Mouse (Mus musculus): ENCODE data around the gene Rgs8. TPM values are rescaled to one million over a fixed set of nuclear protein-coding genes. Genes with fewer than 3 reads are reported as not detected.

The Rgs8 gene
- total RNA-seq, 2 experiments from 2014 or later, result 37.6 to 39.6 TPM

DNA sequence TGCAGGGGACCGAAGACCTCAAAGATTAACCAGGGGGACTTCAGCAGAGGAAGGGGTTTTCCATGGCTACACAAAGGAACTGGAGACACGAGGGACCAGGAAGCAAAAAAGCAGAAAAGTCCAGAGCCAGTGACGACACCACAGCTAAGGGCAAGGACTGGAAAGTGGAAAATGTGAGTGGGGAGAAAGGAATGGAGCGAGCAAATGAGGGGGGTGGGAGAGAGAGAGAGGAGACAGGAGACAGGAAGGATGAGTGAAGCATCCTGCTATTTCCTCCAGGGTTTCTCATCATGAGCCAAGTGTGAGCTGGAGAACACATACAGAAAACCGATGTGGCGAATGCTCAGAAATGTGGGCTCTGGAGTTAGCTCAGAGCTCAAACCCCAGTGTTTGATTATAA is 83.3 kb downstream of the Rgs8 start:
- DNase-seq (ENCODE audit: low spot score in 2 of 2), result no peak
- intact Hi-C loops (cut with DNase I), result no loop called here

DNA sequence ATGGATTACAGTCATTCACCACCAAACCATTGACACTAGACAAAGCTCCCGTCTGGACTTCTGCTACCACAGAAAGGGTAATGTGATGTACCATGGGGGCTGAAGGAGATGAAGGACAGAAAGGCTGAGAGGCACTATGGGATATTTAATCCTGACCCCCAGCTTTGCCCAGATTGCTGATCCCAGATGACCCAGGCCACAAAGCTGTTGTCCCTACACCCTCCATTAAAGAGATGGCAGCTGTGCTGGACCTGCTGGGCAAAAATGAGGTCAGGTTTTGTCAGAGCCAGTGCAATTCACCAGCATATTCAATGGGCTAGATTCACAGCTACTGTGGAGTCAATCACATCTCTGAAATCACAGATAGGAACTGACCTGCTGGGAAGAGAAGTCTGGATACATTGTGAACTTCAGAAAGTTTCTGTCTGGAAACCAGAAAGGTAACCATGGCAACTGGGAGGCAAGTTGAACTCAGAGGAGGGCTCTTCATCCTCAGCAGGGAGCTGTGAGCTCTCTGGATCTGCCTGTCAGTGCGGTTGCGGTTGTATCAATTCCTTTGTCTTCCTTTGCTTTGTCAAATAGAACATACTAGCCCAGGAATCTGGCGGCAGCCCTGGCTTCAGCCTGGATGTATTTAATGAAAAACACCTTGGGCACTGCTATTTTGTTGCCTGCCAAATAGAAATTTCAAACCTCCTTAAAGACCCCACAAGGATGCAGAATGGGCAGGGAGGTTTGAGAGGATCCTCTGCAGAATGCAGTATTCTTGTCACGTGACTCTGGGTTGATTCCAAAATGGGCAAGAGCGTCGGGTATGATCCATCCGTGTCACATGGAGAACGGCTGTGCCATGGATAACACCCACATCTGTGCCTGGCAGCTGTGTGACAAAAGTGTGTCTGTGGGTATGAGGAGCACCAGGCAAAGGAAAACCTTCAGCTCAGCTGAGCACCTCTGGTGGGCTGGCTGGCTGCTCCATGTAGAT is 84.6 kb downstream of the Rgs8 start:
- intact Hi-C loops (cut with DNase I), result no loop called here
- DNase-seq (ENCODE audit: low spot score in 2 of 2), result no peak

- no peak for DNase-seq (ENCODE audit: low spot score in 2 of 2)
- intact Hi-C loops (cut with DNase I), result loop anchor here (5.0 kb wide), 1 partner anchor 62 kb away; no protein-coding TSS in a partner anchor
Observed at GRCm38 (mm10) chr1:153739437-153740015, 86.7 kb downstream of the Rgs8 start.

DNA sequence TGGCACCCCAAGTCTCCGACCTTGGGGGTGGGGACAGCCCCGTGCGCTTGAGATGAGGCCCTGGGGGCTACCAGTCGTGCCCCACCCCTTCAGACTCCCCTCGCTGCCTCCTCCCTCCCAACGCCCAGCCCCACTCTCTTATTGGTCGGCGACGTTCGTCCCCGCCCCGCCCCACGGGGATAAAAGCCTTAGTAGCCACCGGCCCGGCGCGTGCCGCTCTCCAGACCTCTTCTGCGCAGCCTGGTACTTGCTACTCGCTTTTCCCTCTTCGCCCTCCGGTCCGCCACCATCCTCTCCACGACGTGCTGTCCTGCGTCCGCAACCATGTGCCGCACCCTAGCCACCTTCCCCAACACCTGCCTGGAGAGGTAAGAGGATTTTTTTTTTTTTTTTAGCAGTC is 87.3 kb downstream of the Rgs8 start, which contains the start of gene Rgs16:
Rgs16 (plus strand) TSS at position 205 of the 400 bp plus-strand sequence.
- intact Hi-C loops (cut with DNase I), result loop anchor here (5.0 kb wide), 1 partner anchor 63 kb away; no protein-coding TSS in a partner anchor
- peak in 1 of 2 experiments; percentile 61 for DNase-seq (ENCODE audit: low spot score in 2 of 2)

DNA sequence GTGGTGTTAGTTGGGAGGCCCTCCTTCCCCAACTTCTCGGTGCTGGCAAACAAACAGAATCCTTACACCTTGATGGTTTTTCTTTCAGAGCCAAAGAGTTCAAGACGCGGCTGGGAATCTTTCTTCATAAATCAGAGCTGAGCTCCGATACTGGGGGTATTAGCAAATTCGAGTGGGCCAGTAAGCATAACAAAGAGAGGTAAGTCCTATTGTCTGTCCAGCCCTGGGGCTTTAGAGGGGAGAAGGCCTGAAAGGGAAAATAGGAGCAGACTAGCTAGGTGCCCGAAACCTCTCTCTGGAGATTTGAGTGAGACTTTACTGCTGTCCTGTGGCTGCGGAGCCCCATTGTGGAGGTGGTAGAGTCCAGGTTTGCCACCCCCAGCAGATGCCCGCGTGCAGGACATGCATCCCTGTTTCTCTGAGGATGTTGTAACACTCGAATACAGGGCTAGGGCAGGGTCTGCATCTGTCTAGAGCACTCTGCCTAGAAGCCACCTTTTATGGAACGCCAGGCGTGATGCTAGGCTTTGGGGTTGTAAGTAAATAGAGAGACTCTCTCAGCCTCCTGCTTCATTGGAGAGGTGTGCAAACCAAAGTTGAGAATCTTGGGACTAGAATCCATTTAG is 88.1 kb downstream of the Rgs8 start:
- DNase-seq (ENCODE audit: low spot score in 2 of 2), result no peak
- intact Hi-C loops (cut with DNase I), result loop anchor here (5.0 kb wide), 1 partner anchor 64 kb away; no protein-coding TSS in a partner anchor

GRCm38 (mm10) chr1:153741551-153742316 is 88.9 kb downstream of the Rgs8 start:
- DNase-seq (ENCODE audit: low spot score in 2 of 2), result no peak
- intact Hi-C loops (cut with DNase I), result loop anchor here (1.0 to 5.0 kb wide), 2 partner anchors 64 to 182 kb away; no protein-coding TSS in a partner anchor

DNA sequence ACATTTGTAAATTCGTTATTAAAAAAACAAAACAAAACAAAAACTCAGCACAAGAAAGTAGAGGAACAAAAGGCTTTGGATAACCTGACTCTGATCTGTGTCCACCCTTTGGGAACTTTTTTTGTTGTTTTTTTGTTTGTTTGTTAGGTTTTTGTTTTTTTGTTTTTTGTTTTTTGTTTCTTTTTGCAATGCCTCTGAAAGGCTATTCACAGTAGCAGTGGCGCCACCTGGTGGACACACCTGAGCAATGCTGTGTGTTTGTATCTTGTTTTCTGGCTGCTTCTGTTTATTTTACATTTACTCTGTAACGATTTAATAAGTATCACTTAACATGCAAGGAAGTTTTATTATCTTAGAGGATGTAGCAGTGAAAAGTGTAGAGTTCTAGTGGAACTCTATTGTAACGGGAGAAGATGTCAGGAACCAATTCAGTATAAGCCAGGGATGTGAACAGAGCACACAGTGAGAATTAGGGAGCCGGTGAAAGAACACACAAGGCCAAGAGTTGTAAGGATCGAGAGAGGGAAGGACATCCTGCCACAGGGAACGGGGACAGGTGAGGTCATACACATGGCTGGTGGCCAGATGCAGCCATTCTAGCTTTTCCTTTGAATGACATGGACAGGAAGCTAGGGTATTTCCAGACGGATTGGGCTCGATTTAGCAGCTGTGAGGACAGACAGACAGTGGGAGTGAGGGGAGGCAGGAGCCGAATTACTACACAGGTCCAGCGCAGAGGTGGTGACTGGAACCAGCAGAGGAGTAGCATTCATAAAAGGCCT is 89.7 kb downstream of the Rgs8 start:
- intact Hi-C loops (cut with DNase I), result loop anchor here (1.0 to 5.0 kb wide), 2 partner anchors 65 to 183 kb away; no protein-coding TSS in a partner anchor
- peak; percentile 83 to 87 for DNase-seq (ENCODE audit: low spot score in 2 of 2)

DNA sequence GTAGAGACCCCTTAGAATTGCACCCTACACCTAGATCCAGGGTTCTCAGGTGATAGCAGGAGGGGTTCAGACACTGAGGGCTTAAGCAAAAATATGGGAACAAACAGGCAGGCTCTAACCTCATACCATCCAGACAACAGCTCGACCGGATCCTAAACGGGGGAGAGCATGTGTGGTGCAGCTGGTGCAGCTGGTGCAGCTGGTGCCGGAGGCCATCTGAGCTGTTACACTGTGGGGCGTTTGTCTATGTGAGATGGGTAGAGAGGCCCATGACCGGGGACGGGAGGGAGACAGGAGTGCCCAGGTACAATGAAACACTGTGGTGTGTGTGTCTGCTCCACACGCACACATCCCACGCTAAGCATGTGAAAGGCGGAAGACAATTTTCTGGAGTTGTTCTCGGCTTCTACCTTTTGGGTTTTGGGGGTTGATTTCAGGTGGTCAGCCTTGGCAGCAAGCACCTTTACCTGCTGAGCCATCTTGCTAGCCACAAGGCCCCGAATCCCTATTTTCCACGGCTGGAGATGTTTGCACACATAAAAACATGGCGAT is 93.4 kb downstream of the Rgs8 start:
- no peak for DNase-seq (ENCODE audit: low spot score in 2 of 2)
- intact Hi-C loops (cut with DNase I), result loop anchor here (1.0 to 5.0 kb wide), 3 partner anchors 61 to 436 kb away; no protein-coding TSS in a partner anchor

GRCm38 (mm10) chr1:153746728-153747127 is 93.9 kb downstream of the Rgs8 start:
- intact Hi-C loops (cut with DNase I), result loop anchor here (1.0 to 5.0 kb wide), 3 partner anchors 61 to 436 kb away; no protein-coding TSS in a partner anchor
- DNase-seq (ENCODE audit: low spot score in 2 of 2), result peak; percentile 65 to 83

DNA sequence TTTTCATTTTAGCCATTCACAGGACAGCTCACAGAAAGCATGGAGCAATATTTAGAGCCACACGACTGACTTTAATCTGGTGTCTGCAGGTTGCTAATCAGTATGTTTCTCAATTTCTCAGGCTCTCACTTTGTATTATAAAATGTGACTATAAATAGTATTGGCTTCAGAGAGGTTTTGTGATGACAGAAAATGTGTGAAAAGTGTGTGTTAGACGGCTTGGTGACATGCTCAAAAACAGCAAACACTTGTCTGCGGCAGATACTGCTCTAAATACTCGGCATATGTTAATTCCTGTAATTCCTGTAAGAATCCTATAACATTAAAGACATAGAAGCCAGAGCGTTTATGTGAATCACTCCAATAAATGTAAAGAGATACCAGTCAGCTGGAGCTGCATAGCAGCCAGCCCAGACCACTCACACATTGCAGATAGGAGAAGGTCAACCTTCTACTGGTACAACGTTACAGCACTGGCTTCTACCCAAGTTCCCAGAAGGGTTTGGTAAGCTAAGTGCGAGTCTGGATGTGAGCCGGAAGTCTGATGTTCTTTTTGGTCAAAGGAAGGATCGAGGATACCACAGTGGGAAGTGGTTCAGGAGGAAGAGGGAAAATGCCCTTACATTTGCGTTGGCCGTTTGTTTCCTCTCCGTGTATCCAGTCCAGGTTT is 95.2 kb downstream of the Rgs8 start:
- no peak for DNase-seq (ENCODE audit: low spot score in 2 of 2)
- intact Hi-C loops (cut with DNase I), result loop anchor here (5.0 kb wide), 2 partner anchors 59 to 434 kb away; no protein-coding TSS in a partner anchor

DNA sequence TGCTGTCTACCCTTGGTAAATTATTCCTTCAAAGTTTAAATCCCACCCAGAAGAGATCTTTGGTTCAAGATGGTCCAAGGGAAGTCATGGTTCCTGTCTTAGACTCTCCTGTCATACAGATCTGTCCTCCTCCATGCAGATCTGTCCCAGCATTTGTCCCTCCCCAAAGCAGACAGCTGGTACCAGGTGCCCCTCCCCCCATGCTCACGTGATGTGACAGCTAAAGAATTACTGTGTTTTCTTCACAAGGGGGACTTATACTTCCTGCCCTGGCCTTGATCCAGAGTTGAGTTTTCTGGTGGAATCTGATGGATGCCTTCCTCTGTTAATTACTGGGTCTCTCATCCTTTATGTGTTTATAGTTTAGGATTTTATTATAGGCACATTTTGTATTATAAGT is 95.7 kb downstream of the Rgs8 start:
- DNase-seq (ENCODE audit: low spot score in 2 of 2), result no peak
- intact Hi-C loops (cut with DNase I), result loop anchor here (5.0 kb wide), 2 partner anchors 59 to 434 kb away; no protein-coding TSS in a partner anchor

DNA sequence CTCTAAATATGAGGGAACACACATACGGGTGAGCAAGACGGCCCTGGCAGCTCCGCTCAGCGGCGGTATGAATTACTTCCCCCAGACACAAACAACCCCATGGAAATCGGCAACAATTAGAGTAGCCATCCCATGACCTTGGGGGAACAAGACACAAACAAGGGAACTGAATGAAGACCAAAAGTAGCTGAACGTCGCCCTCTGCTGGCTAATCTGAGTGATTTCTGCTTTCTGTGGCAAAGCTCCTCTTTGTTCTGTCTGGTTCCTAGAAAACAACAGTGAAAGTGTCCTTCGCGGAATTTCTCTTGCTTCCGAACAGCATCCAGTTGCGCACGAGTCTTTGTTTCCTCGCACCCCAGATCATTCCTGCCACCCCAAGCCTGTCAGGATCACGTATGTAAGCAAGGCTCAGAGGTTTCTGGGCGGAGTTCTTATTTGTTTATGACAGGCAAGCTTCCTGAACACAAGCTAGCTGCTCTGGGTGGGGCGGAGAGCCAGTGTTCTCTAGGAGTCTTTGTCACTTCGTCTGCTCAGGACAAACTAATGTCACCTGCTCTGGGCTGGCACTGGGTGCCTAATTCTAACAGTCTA is 96.5 kb downstream of the Rgs8 start, which contains the start of gene Rnasel:
Rnasel (plus strand) TSS at position 216 of the 591 bp plus-strand sequence.
- DNase-seq (ENCODE audit: low spot score in 2 of 2), result peak; percentile 60 to 65

More for the DNA sequence above, 96.5 kb downstream of the Rgs8 start, which contains the start of gene Rnasel:
- intact Hi-C loops (cut with DNase I), result loop anchor here (5.0 kb wide), 2 partner anchors 58 to 433 kb away; no protein-coding TSS in a partner anchor

Other genes with a start within 250 kb of the Rgs8 start
- 1 to 10 TPM; 2.0 TPM for gene Shcbp1l, start 227.9 kb upstream of the Rgs8 start, total RNA-seq (2021)
- gene Dhx9, start 165.4 kb upstream of the Rgs8 start, total RNA-seq (2021), result 100 to 1,000 TPM; 105 to 107 TPM
- gene Npl, start 103.0 kb upstream of the Rgs8 start, total RNA-seq (2021), result 1 to 10 TPM; 6.0 to 8.1 TPM
- gene Rgs16, start 87.3 kb downstream of the Rgs8 start, total RNA-seq (2021), result 1 to 10 TPM; 6.6 to 6.8 TPM
- gene Rnasel, start 96.4 kb downstream of the Rgs8 start, total RNA-seq (2021), result 1 to 10 TPM; 7.6 to 8.3 TPM
- 1 to 10 TPM in 1 of 2 experiments, under 1 TPM in 1; 0.92 to 1.2 TPM for gene Rgsl1, start 191.1 kb downstream of the Rgs8 start, total RNA-seq (2021)
- gene Teddm1b, start 221.3 kb downstream of the Rgs8 start, total RNA-seq (2021), result not detected
- gene Teddm1a, start 238.7 kb downstream of the Rgs8 start, total RNA-seq (2021), result not detected
- gene Glul, start 246.9 kb downstream of the Rgs8 start, total RNA-seq (2021), result 1,000 to 10,000 TPM; 1,316 to 1,477 TPM
- gene Teddm2, start 247.2 kb downstream of the Rgs8 start, total RNA-seq (2021), result 1 to 10 TPM; 3.3 to 3.4 TPM

Measured in left cerebral cortex, postnatal 14 days (tissue).